Mouse (Mus musculus) heart, embryonic 13.5 days (tissue): ENCODE data around the gene Numbl. TPM values are rescaled to one million over a fixed set of nuclear protein-coding genes. Genes with fewer than 3 reads are reported as not detected.
"Not testable (repeated sequence)": the region's sequence is repeated elsewhere in the genome, so short reads cannot be mapped to it uniquely, and the experiment has no call there.

ENCODE experiments used
- ATAC-seq: fragments of 200-750 bp; cut with Nextera tagmentation; 2 replicates; pipeline ENCODE4 v1.8.0; 2017; ENCODE audit warnings: moderate TSS enrichment; ENCODE audit not compliant: insufficient number of reproducible peaks, low FRiP score, low TSS enrichment; ENCODE audit errors: extremely low read depth
- H3K27ac ChIP-seq: fragments of 300-500 bp; sonication (generic); replicated peaks from 2 replicates; pipeline ENCODE4 v1.5.1; 2015; ENCODE audit warnings: moderate library complexity, mild to moderate bottlenecking, inconsistent platforms
- H3K27me3 ChIP-seq: fragments of 300-500 bp; sonication (generic); replicated peaks from 2 replicates; pipeline ENCODE4 v1.6.1; 2015; ENCODE audit warnings: mild to moderate bottlenecking, inconsistent platforms
- H3K36me3 ChIP-seq: fragments of 300-500 bp; sonication (generic); 2 replicates; pipeline ENCODE4 v1.6.1; 2015; ENCODE audit warnings: mild to moderate bottlenecking, inconsistent platforms
- H3K4me1 ChIP-seq: fragments of 300-500 bp; sonication (generic); 2 replicates; pipeline ENCODE4 v1.6.1; 2015; ENCODE audit warnings: inconsistent platforms
- H3K4me2 ChIP-seq: fragments of 300-500 bp; sonication (generic); 2 replicates; pipeline ENCODE4 v1.6.1; 2015; ENCODE audit warnings: inconsistent platforms, mild to moderate bottlenecking, moderate library complexity
- H3K4me3 ChIP-seq: fragments of 300-500 bp; sonication (generic); 2 replicates; pipeline ENCODE4 v1.5.1; 2015; ENCODE audit warnings: moderate library complexity, mild to moderate bottlenecking, inconsistent platforms
- H3K9ac ChIP-seq: fragments of 300-500 bp; sonication (generic); 2 replicates; pipeline ENCODE4 v1.6.1; 2015; ENCODE audit warnings: inconsistent platforms, mild to moderate bottlenecking, moderate library complexity
- H3K9me3 ChIP-seq: fragments of 300-500 bp; sonication (generic); 2 replicates; pipeline ENCODE4 v1.6.1; 2016; ENCODE audit warnings: inconsistent platforms
- WGBS: fragments of 180-500 bp; shearing (Covaris S2); methylation state at CpG from one replicate; pipeline ENCODE4 v1.1.7; 2015; ENCODE audit warnings: mixed read lengths; 5-methylcytosine and 5-hydroxymethylcytosine counted together
- polyA plus RNA-seq: library from polyadenylated mRNA; unstranded; fragments of >200 nt; fragmentation: Nextera tagmentation; extraction: Ambion mirVana; gene quantifications from 2 replicates; pipeline ENCODE4 v1.2.1, GENCODE M21; 2015

Gene Numbl
- polyA plus RNA-seq, 1 experiment from 2014 or later: 8.3 TPM

GRCm38 (mm10) chr7:27230781-27231180, 27.5 kb upstream of the Numbl start:
- peaks cover 40% of the 10 kb centered on the region for H3K4me1 ChIP-seq
- H3K9me3 ChIP-seq: no peaks in the 10 kb centered on the region
- 0 out of 2 replicates have a peak, but pooled peaks cover 2% of the 10 kb centered on the region for H3K36me3 ChIP-seq
- H3K27me3 ChIP-seq: no peaks in the 10 kb centered on the region
- no peak for ATAC-seq
- no peak overlapping the region for H3K4me2 ChIP-seq
- WGBS: 70% methylated on average over 4 of the region's 4 CpGs
- H3K27ac ChIP-seq: no peak overlapping the region
- no peak overlapping the region for H3K9ac ChIP-seq
- H3K4me3 ChIP-seq: no peak overlapping the region

- 0 out of 2 replicates have a peak overlapping the region, but pooled peaks have one; percentile 80 for H3K4me2 ChIP-seq
- no peak overlapping the region for H3K9ac ChIP-seq
- H3K27me3 ChIP-seq: no peaks in the 10 kb centered on the region
- 65% methylated on average over 7 of the region's 7 CpGs for WGBS
- H3K27ac ChIP-seq: peak overlapping the region; percentile 45; the same call in 1 of the 2 replicates
- H3K4me1 ChIP-seq: peaks cover 30% of the 10 kb centered on the region
- H3K4me3 ChIP-seq: no peak overlapping the region
- ATAC-seq: no peak
- H3K36me3 ChIP-seq: 0 out of 2 replicates have a peak, but pooled peaks cover 5% of the 10 kb centered on the region
- no peaks in the 10 kb centered on the region for H3K9me3 ChIP-seq
These were observed 26.4 kb upstream of the Numbl start for GRCm38 (mm10) chr7:27231693-27232331.

GRCm38 (mm10) chr7:27232781-27233281, 25.4 kb upstream of the Numbl start, which contains the start of gene Coq8b:
Coq8b (plus strand) TSS chr7:27233023.
- WGBS: 1% methylated on average over 25 of the region's 25 CpGs
- peaks cover 20% of the 10 kb centered on the region for H3K4me1 ChIP-seq
- H3K9ac ChIP-seq: peak within 1 kb of the TSS; percentile 81
- H3K36me3 ChIP-seq: peaks cover 13% of the 10 kb centered on the region
- H3K4me3 ChIP-seq: peak within 1 kb of the TSS; percentile 69
- no peaks in the 10 kb centered on the region for H3K27me3 ChIP-seq
- H3K4me2 ChIP-seq: peak within 1 kb of the TSS; percentile 80
- no peaks in the 10 kb centered on the region for H3K9me3 ChIP-seq
- ATAC-seq: peak; percentile 84
- H3K27ac ChIP-seq: peak within 1 kb of the TSS; percentile 67

- WGBS: 6% methylated on average over 6 of the region's 6 CpGs
- Histone ChIP-seq H3K27me3 (no peaks in the 10 kb centered on the region), H3K36me3 (peaks cover 16% of the 10 kb centered on the region), H3K9ac (peak overlapping the region; percentile 81), H3K4me1 (peaks cover 19% of the 10 kb centered on the region), H3K4me3 (peak overlapping the region; percentile 69), H3K9me3 (no peaks in the 10 kb centered on the region), H3K27ac (peak overlapping the region; percentile 67), H3K4me2 (peak overlapping the region; percentile 80)
- ATAC-seq: no peak
These were observed 24.9 kb upstream of the Numbl start for GRCm38 (mm10) chr7:27233300-27233699.

- ATAC-seq: no peak
- no peak overlapping the region for H3K4me3 ChIP-seq
- H3K27ac ChIP-seq: no peak overlapping the region
- H3K9ac ChIP-seq: no peak overlapping the region
- H3K4me1 ChIP-seq: peaks cover 14% of the 10 kb centered on the region
- H3K9me3 ChIP-seq: no peaks in the 10 kb centered on the region
- H3K36me3 ChIP-seq: peaks cover 33% of the 10 kb centered on the region
- WGBS: 84% methylated on average over 2 of the region's 2 CpGs
- H3K4me2 ChIP-seq: no peak overlapping the region
- no peaks in the 10 kb centered on the region for H3K27me3 ChIP-seq
These were observed 22.5 kb upstream of the Numbl start for GRCm38 (mm10) chr7:27235726-27236125.

GRCm38 (mm10) chr7:27237527-27237926, 20.7 kb upstream of the Numbl start:
- ATAC-seq: no peak
- H3K27me3 ChIP-seq: no peaks in the 10 kb centered on the region

GRCm38 (mm10) chr7:27238568-27238967, 19.7 kb upstream of the Numbl start:
- Histone ChIP-seq H3K27me3 (no peaks in the 10 kb centered on the region), H3K27ac (no peak overlapping the region), H3K4me2 (no peak overlapping the region), H3K9ac (no peak overlapping the region), H3K4me3 (no peak overlapping the region), H3K9me3 (no peaks in the 10 kb centered on the region), H3K4me1 (peaks cover 5% of the 10 kb centered on the region), H3K36me3 (peaks cover 58% of the 10 kb centered on the region)
- no peak for ATAC-seq
- WGBS: 82% methylated on average over 5 of the region's 5 CpGs

More at GRCm38 (mm10) chr7:27237527-27237926, 20.7 kb upstream of the Numbl start:
- H3K9ac ChIP-seq: no peak overlapping the region
- peaks cover 49% of the 10 kb centered on the region for H3K36me3 ChIP-seq
- no peak overlapping the region for H3K4me3 ChIP-seq
- H3K4me2 ChIP-seq: no peak overlapping the region
- no peak overlapping the region for H3K27ac ChIP-seq
- 89% methylated on average over 2 of the region's 2 CpGs for WGBS
- peaks cover 9% of the 10 kb centered on the region for H3K4me1 ChIP-seq
- no peaks in the 10 kb centered on the region for H3K9me3 ChIP-seq

- Histone ChIP-seq H3K27me3 (no peaks in the 10 kb centered on the region), H3K36me3 (peaks cover 72% of the 10 kb centered on the region), H3K9me3 (no peaks in the 10 kb centered on the region), H3K4me1 (no peaks in the 10 kb centered on the region), H3K27ac (no peak overlapping the region), H3K9ac (no peak overlapping the region), H3K4me2 (no peak overlapping the region), H3K4me3 (no peak overlapping the region)
- no peak for ATAC-seq
- 58% methylated on average over 8 of the region's 8 CpGs for WGBS
These were observed 15.0 kb upstream of the Numbl start for GRCm38 (mm10) chr7:27243211-27243610.

GRCm38 (mm10) chr7:27244088-27244487, 14.1 kb upstream of the Numbl start:
- not testable (repeated sequence) for H3K9ac ChIP-seq, H3K27me3 ChIP-seq, H3K9me3 ChIP-seq, H3K4me2 ChIP-seq, H3K27ac ChIP-seq, H3K4me1 ChIP-seq, ATAC-seq, H3K4me3 ChIP-seq
- 85% methylated on average over 2 of the region's 2 CpGs for WGBS
- peaks cover 66% of the 10 kb centered on the region for H3K36me3 ChIP-seq

GRCm38 (mm10) chr7:27249146-27249545, 9.1 kb upstream of the Numbl start:
- no peak overlapping the region for H3K9ac ChIP-seq
- WGBS: 85% methylated on average over 2 of the region's 2 CpGs
- H3K36me3 ChIP-seq: peaks cover 27% of the 10 kb centered on the region
- H3K9me3 ChIP-seq: no peaks in the 10 kb centered on the region
- no peaks in the 10 kb centered on the region for H3K27me3 ChIP-seq
- no peak overlapping the region for H3K27ac ChIP-seq
- no peak overlapping the region for H3K4me2 ChIP-seq
- H3K4me1 ChIP-seq: peaks cover 4% of the 10 kb centered on the region; the same call in 1 of the 2 replicates
- no peak for ATAC-seq
- no peak overlapping the region for H3K4me3 ChIP-seq

- peaks cover 26% of the 10 kb centered on the region for H3K36me3 ChIP-seq
- no peak overlapping the region for H3K27ac ChIP-seq
- H3K9ac ChIP-seq: 0 out of 2 replicates have a peak overlapping the region, but pooled peaks have one; percentile 7
- H3K4me2 ChIP-seq: no peak overlapping the region
- no peak overlapping the region for H3K4me3 ChIP-seq
- no peaks in the 10 kb centered on the region for H3K9me3 ChIP-seq
- 66% methylated on average over 5 of the region's 5 CpGs for WGBS
- H3K4me1 ChIP-seq: peaks cover 4% of the 10 kb centered on the region; the same call in 1 of the 2 replicates
- ATAC-seq: no peak
- H3K27me3 ChIP-seq: no peaks in the 10 kb centered on the region
These were observed 8.3 kb upstream of the Numbl start for GRCm38 (mm10) chr7:27249928-27250327.

GRCm38 (mm10) chr7:27251946-27252345, 6.3 kb upstream of the Numbl start:
- Histone ChIP-seq H3K4me3 (no peak overlapping the region), H3K9me3 (no peaks in the 10 kb centered on the region), H3K4me2 (no peak overlapping the region), H3K36me3 (peaks cover 10% of the 10 kb centered on the region), H3K27me3 (no peaks in the 10 kb centered on the region), H3K4me1 (peaks cover 14% of the 10 kb centered on the region), H3K27ac (no peak overlapping the region), H3K9ac (no peak overlapping the region)
- no peak for ATAC-seq
- WGBS: 73% methylated on average over 6 of the region's 6 CpGs
